Mouse (Mus musculus): ENCODE results near the gene Timm17a. TPM values are rescaled to one million over a fixed set of nuclear protein-coding genes. Genes with fewer than 3 reads are reported as not detected.

Gene Timm17a
- polyA plus RNA-seq (2012; rRNA removed) (15.4 and 26.0 TPM in 2 replicates), polyA plus RNA-seq (2014; fragmentation: Nextera tagmentation; extraction: Ambion mirVana) (136 and 146 TPM in 2 replicates)

DNA sequence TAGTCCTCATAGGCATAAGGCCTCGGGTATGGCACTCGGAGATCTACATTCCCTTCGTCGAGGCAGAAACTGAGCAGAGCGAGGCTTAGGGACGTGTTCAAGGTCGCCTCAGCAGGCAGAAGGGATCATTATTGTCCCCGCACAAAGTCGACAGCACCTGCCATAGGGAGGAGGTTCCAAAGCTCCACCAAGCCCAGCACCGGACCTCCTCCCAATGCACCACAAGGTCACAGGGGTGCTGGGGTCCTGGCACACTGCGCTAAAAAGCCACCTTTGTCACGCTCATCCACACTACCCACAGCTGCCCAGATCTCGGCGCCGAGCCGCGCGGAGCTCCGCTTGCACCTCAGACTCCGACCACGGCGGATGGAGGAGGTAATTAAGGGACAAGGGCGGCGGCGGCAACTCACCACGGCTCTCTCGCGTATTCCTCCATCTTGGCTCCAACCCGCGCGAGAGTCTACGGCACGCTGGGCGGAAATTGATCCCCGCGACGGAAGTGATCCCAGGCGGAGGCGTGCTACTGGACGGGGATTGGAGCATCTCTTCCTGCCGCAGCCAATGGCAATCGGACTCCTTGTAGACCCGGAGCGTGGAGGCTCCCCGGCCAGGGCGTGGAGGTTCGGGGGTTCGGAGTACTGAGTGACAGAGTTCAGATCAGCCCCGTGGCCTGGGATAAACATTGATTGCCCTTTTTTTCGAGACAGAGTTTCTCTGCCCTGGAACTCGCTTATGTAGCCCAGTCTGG lies at the start of gene Timm17a:
Gene Timm17a, minus strand, starts transcription at position 495 of the 748 bp plus-strand sequence.
- peak within 1 kb of the TSS; percentile 60 for H3K27ac ChIP-seq
- ATAC-seq (ENCODE audit: insufficient read depth) = peak; percentile 99
- peak; percentile 85 to 91 (median 88) for DNase-seq (ENCODE audit: low read depth in 3 of 3, low spot score in 3 of 3)
- H3K9me3 ChIP-seq (ENCODE audit: control insufficient read depth, low read length) = no peaks in the 10 kb centered on the region
- H3K9ac ChIP-seq (replicated peaks) = peak within 1 kb of the TSS; percentile 90
- no peaks in the 10 kb centered on the region for H3K27me3 ChIP-seq (ENCODE audit: control insufficient read depth, insufficient read depth, low read length)
- peak within 1 kb of the TSS; percentile 72 to 91 for H3K4me3 ChIP-seq (ENCODE audit: insufficient read depth in 1 of 2, low read depth in 2 of 2, low read length in 2 of 2)
- no peak for TF ChIP-seq CTCF (IDR thresholded peaks at IDR 0.05; ENCODE audit: low read depth)
- no peak for TF ChIP-seq EP300 (IDR thresholded peaks at IDR 0.05; ENCODE audit: low read depth)
- H3K4me2 ChIP-seq (ENCODE audit: low read depth) = peak within 1 kb of the TSS; percentile 94
- peaks cover 10 to 15% of the 10 kb centered on the region in 2 experiments; a peak in 3 of 4 replicates for H3K4me1 ChIP-seq (replicated peaks; ENCODE audit: control insufficient read depth in 2 of 2, insufficient read depth in 2 of 2, low read length in 1 of 2)
- under 1% methylated on average over 51 of the region's 51 CpGs for WGBS (ENCODE audit: insufficient replicate concordance)
- peaks cover 10% of the 10 kb centered on the region for H3K36me3 ChIP-seq (replicated peaks; ENCODE audit: control insufficient read depth, insufficient read depth, low read depth)

DNA sequence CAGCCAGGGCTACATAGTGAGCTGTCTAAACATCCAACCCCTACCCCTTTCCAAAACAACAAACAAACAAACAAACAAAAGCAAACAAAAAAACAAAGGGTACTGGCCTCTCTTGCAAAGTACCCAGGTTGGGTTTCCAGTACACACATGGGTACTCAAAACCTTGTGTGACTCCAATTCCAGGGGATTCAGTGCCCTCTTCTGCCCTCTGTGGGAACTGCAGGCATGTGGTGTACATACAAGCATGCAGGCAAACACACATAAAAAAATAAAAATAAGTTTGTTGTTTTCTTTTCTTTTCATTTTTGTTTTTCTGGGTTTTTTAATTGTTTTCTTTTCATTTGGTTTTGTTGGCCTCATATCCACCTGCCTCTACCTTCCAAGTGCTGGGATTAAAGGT lies 48.5 kb upstream of the Timm17a start:
- no peak for DNase-seq (ENCODE audit: low read depth in 3 of 3, low spot score in 3 of 3)
- H3K4me2 ChIP-seq (ENCODE audit: low read depth) = no peak overlapping the region
- no peak overlapping the region for H3K27ac ChIP-seq
- no peaks in the 10 kb centered on the region for H3K27me3 ChIP-seq (ENCODE audit: control insufficient read depth, insufficient read depth, low read length)
- no peak overlapping the region for H3K4me3 ChIP-seq (ENCODE audit: insufficient read depth in 1 of 2, low read depth in 2 of 2, low read length in 2 of 2)
- H3K4me1 ChIP-seq (replicated peaks; ENCODE audit: control insufficient read depth in 2 of 2, insufficient read depth in 2 of 2, low read length in 1 of 2) = no peaks in the 10 kb centered on the region
- H3K36me3 ChIP-seq (replicated peaks; ENCODE audit: control insufficient read depth, insufficient read depth, low read depth) = no peaks in the 10 kb centered on the region
- no peak for TF ChIP-seq EP300 (IDR thresholded peaks at IDR 0.05; ENCODE audit: low read depth)
- peak; percentile 8; the same call in 1 of the 2 replicates for TF ChIP-seq CTCF (IDR thresholded peaks at IDR 0.05; ENCODE audit: low read depth)
- no peak for ATAC-seq (ENCODE audit: insufficient read depth)
- H3K9me3 ChIP-seq (ENCODE audit: control insufficient read depth, low read length) = no peaks in the 10 kb centered on the region
- no peak overlapping the region for H3K9ac ChIP-seq (replicated peaks)

DNA sequence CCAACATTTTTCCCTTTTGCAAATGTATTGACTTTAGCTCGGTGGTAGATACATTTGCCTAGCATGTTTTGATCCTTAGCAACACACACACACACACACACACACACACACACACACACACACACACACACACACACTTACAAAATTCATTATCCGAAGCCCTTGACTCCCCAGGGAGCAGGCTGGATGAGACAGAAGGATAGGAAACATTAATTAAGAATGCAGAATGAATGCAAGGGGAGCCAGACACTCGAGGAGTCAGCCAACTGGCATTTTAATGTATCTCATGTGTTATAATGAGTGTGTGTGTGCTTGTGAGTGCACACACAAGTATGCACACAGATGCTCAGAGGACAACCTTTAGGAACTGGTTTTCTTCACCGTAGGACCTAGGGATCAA lies 47.9 kb upstream of the Timm17a start:
- WGBS (ENCODE audit: insufficient replicate concordance) = 53% methylated on average over 4 of the region's 4 CpGs

DNA sequence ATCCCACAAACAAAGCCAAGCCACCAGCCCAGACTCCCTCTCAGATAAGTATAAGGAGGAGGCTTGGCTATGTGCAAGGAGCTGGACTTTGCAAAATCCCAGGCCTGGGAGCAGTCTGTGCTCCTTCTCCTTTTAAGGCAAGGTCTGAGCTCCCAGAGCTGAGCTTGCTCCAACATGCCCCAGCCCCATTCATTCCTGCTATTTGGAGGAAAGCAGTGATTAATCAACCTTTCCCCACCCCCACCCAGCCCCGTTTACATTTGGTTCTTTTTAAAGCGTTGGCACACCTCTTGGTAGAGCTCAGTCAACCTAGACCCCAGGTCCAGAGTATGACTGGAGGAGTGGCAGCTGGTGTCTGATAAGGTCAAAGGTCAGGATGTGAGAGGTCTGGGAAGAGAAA lies 45.5 kb upstream of the Timm17a start:
- DNase-seq (ENCODE audit: low read depth in 3 of 3, low spot score in 3 of 3) (no peak), ATAC-seq (ENCODE audit: insufficient read depth) (no peak)
- Histone ChIP-seq H3K27ac (no peak overlapping the region), H3K4me1 (replicated peaks; ENCODE audit: control insufficient read depth in 2 of 2, insufficient read depth in 2 of 2, low read length in 1 of 2) (no peaks in the 10 kb centered on the region), H3K36me3 (replicated peaks; ENCODE audit: control insufficient read depth, insufficient read depth, low read depth) (no peaks in the 10 kb centered on the region), H3K9ac (replicated peaks) (no peak overlapping the region), H3K9me3 (ENCODE audit: control insufficient read depth, low read length) (no peaks in the 10 kb centered on the region), H3K4me3 (ENCODE audit: insufficient read depth in 1 of 2, low read depth in 2 of 2, low read length in 2 of 2) (no peak overlapping the region), H3K27me3 (ENCODE audit: control insufficient read depth, insufficient read depth, low read length) (no peaks in the 10 kb centered on the region), H3K4me2 (ENCODE audit: low read depth) (no peak overlapping the region)
- TF ChIP-seq CTCF (IDR thresholded peaks at IDR 0.05; ENCODE audit: low read depth) (no peak), EP300 (IDR thresholded peaks at IDR 0.05; ENCODE audit: low read depth) (no peak)
- WGBS (ENCODE audit: insufficient replicate concordance) = 29% methylated on average over 2 of the region's 2 CpGs

More for the DNA sequence above, 47.9 kb upstream of the Timm17a start:
- no peak for DNase-seq (ENCODE audit: low read depth in 3 of 3, low spot score in 3 of 3)
- no peaks in the 10 kb centered on the region for H3K4me1 ChIP-seq (replicated peaks; ENCODE audit: control insufficient read depth in 2 of 2, insufficient read depth in 2 of 2, low read length in 1 of 2)
- no peak overlapping the region for H3K4me2 ChIP-seq (ENCODE audit: low read depth)
- TF ChIP-seq CTCF (IDR thresholded peaks at IDR 0.05; ENCODE audit: low read depth) (no peak), EP300 (IDR thresholded peaks at IDR 0.05; ENCODE audit: low read depth) (no peak)
- ATAC-seq (ENCODE audit: insufficient read depth) = no peak
- H3K9ac ChIP-seq (replicated peaks) = no peak overlapping the region
- no peak overlapping the region for H3K27ac ChIP-seq
- no peaks in the 10 kb centered on the region for H3K9me3 ChIP-seq (ENCODE audit: control insufficient read depth, low read length)
- H3K4me3 ChIP-seq (ENCODE audit: insufficient read depth in 1 of 2, low read depth in 2 of 2, low read length in 2 of 2) = no peak overlapping the region
- no peaks in the 10 kb centered on the region for H3K27me3 ChIP-seq (ENCODE audit: control insufficient read depth, insufficient read depth, low read length)
- H3K36me3 ChIP-seq (replicated peaks; ENCODE audit: control insufficient read depth, insufficient read depth, low read depth) = no peaks in the 10 kb centered on the region

DNA sequence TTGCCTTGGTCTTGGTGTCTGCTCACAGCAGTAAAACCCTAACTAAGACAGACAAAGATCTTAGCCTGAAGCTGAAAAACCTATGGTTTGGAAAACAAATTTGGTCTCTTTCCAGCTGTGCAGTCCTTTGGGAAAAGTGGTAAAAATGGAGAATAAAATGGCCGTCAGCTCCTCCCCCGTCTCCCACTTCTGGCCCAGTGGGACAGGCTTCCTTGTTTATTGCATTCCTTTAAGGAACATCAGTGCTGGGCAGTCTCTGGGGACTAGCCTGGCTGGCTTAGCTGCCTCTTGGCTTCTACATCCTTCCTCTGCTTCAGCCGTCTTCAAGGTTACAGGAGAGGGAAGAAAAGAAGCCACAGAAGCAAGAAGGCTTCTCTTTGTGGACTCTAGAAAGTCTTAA lies 38.4 kb upstream of the Timm17a start:
- Histone ChIP-seq H3K27ac (no peak overlapping the region), H3K9me3 (ENCODE audit: control insufficient read depth, low read length) (no peaks in the 10 kb centered on the region), H3K27me3 (ENCODE audit: control insufficient read depth, insufficient read depth, low read length) (no peaks in the 10 kb centered on the region), H3K4me2 (ENCODE audit: low read depth) (no peak overlapping the region), H3K9ac (replicated peaks) (no peak overlapping the region), H3K36me3 (replicated peaks; ENCODE audit: control insufficient read depth, insufficient read depth, low read depth) (no peaks in the 10 kb centered on the region), H3K4me3 (ENCODE audit: insufficient read depth in 1 of 2, low read depth in 2 of 2, low read length in 2 of 2) (no peak overlapping the region), H3K4me1 (replicated peaks; ENCODE audit: control insufficient read depth in 2 of 2, insufficient read depth in 2 of 2, low read length in 1 of 2) (no peaks in the 10 kb centered on the region)
- no peak for TF ChIP-seq EP300 (IDR thresholded peaks at IDR 0.05; ENCODE audit: low read depth)
- TF ChIP-seq CTCF (IDR thresholded peaks at IDR 0.05; ENCODE audit: low read depth) = no peak
- WGBS (ENCODE audit: insufficient replicate concordance) = 70% methylated on average over 3 of the region's 3 CpGs
- ATAC-seq (ENCODE audit: insufficient read depth) (no peak), DNase-seq (ENCODE audit: low read depth in 3 of 3, low spot score in 3 of 3) (no peak)
